Mouse (Mus musculus): ENCODE data around the gene Prkaca.

The Prkaca gene

GRCm38 (mm10) chr8:83972150-83973120 is at the start of gene Prkaca:
Prkaca (plus strand) TSS chr8:83972993.
- peak; percentile 85 for DNase-seq (ENCODE audit: extremely low spot score, low read depth, low spot score)

DNA sequence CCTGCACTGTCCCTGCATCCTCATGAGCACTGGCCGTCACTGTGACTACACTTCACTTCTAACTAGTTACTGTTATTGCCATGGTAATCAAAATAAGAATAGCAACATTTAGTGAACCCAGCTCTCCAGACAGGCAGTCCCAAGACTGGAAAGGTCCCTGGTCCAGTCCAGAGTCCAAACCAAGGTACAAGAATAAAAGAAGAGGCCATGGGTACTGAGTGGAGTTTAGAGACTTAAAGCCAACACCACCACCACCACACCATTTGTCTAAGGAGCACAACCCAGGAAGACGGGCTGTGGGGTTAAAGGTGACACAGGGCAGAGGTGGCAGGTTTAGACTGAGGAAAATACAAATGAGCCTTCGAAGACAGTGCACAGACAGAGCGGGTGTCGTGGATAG is 48.2 kb upstream of the Prkaca start:
- no peak for DNase-seq (ENCODE audit: extremely low spot score, low read depth, low spot score)

DNA sequence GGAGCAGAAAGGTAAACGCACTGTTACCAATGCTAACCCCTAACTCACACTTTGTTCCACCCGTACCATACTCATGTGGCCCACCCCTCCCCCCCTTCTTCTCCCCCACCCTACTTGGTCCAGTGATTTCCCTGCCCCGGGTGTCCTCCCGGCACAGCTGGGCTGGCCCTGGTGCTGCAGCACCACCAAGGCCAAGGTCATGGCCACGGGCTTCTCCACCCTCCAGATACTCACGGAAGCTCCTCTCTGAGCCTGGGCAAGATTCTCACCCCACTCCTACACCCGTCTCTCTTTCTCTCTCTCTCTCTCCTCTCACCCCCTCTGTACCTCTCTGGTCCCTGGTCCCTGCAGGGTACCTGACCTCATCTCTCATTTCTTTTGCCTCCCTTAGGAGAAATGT is 46.5 kb upstream of the Prkaca start:
- no peak for DNase-seq (ENCODE audit: extremely low spot score, low read depth, low spot score)

GRCm38 (mm10) chr8:83934222-83934621 is 38.6 kb upstream of the Prkaca start:
- no peak for DNase-seq (ENCODE audit: extremely low spot score, low read depth, low spot score)

DNA sequence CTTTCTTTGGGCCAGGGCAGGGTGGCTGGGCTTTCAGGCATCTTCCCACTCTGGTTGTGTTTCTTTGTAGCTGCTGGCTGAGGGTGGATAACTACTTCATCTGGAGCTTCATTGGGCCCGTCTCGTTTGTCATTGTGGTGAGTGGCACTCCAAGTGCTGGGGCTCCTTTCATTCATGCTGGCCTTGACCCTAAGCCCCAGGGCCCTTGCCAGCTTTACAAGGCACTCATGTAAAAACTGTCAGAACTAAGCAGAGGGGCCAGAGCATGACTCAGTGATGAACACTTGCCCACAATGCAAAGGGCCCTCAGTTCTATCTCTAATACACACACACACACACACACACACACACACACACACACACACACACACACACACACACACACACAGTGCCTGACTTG is 37.8 kb upstream of the Prkaca start:
- no peak for DNase-seq (ENCODE audit: extremely low spot score, low read depth, low spot score)

DNA sequence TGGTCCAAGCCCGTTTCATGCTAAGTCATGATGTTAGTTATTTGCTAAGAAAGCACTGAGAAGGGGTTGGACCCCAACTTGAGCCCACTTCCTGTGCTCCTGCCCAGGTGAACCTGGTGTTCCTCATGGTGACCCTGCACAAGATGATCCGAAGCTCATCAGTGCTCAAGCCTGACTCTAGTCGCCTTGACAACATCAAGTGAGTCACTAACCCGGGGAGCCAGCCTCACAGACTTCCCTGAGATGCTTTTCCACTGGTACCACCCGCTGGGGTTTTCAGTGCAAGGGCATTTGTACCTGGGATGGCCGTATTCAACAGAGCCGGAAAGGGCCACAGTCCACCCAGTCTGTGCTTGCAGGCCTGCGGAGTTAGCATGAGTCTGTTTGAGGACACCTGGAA is 37.4 kb upstream of the Prkaca start:
- DNase-seq (ENCODE audit: extremely low spot score, low read depth, low spot score), result no peak

- no peak for DNase-seq (ENCODE audit: extremely low spot score, low read depth, low spot score)
Measured at GRCm38 (mm10) chr8:83937645-83938044, 35.1 kb upstream of the Prkaca start.

GRCm38 (mm10) chr8:83938330-83938729 is 34.5 kb upstream of the Prkaca start:
- DNase-seq (ENCODE audit: extremely low spot score, low read depth, low spot score), result no peak

DNA sequence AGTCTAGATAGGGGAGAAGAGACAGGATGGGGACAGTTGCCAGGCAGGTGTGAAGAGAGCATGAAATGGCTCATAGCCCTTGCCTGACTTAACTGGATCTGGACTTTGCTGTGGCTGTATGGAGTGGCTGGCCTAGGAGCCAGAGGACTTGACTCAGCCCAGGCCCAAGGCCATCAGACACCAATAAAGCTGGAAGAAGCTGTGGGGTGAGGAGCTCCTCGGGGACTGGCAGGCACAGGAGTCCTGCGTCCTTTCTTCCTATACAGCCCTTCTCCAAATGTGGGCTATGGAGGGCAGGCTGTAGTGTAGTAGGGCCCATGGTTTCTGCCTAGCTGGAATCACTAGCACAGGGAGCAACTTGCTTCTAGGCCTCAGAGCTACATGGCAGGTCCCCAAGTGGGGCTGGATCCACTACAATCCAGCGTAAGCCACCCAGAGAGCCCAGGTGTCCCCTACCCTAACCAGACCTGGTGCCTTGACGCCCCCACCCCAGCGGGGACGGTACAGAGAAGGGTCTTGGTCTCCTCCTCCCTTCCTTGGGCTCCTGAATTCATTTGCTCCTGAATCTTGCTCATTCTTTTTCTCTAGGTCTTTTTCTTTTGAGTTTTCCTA is 31.6 kb upstream of the Prkaca start:
- no peak for DNase-seq (ENCODE audit: extremely low spot score, low read depth, low spot score)

GRCm38 (mm10) chr8:83942446-83942845 is 30.3 kb upstream of the Prkaca start:
- no peak for DNase-seq (ENCODE audit: extremely low spot score, low read depth, low spot score)

DNA sequence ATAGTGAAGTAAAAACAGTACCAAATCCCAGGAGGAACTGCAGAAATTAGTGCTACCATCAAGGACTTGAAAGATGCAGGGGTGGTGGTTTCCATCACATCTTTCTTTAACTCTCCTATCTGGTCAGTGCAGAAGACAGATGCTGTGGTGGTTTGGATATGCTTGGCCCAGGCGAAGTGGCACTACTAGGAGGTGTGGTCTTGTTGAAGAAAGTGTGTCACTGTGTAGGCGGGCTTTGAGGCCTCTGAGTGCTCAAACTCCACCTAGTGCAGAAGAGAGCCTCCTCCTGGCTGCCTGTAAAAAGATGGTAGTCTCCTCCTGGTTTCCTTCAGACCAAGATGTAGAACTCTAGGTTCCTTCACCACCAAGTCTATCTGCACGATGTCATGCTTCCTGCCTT is 27.3 kb upstream of the Prkaca start:
- no peak for DNase-seq (ENCODE audit: extremely low spot score, low read depth, low spot score)

- peak; percentile 20 for DNase-seq (ENCODE audit: extremely low spot score, low read depth, low spot score)
Measured at GRCm38 (mm10) chr8:83954749-83955105, 18.1 kb upstream of the Prkaca start.

DNA sequence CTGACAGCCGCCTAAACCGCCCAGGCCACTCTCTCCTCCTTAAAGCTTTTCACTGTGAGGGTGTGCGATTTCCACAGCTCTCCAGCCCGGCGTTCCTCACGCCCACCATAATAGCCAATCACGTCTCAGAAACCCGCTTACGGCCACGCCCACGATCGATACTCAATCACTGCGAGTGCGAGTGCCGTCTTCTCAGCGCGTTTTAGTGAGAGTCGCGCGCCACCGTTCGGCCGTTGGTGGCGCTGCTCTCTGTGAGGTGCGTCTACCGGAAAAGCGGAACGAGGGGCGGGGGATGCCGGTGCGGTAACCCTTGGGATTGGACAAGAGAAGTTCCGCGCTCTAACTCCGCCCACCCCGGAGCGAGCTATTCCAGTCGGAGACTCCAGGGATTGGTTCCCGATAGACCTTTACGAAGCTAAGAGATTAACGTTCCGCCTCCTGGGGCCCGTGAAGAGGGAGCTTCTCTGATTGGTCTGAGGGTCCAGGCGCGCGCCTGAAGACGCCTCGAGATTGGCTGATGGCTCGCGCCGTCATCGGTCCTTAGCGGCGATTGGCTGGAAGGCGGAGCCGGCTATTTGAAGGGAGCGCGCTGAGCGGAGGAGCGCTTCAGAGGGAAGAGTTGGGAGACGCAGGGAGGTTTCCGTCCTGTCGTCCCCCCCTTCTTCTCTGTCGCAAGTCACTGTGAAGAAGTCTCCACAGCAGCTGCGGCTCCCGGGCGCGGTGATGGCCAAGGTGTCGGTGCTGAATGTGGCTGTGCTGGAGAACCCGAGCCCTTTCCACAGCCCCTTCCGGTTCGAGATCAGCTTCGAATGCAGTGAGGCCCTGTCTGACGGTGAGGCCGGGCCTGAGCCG is 17.5 kb upstream of the Prkaca start, which contains the start of the genes Gm10644 and Asf1b:
Gene Gm10644, minus strand, starts transcription at position 100 of the 852 bp plus-strand sequence.
Gene Asf1b, plus strand, starts transcription at position 402 of the 852 bp plus-strand sequence.
- peak; percentile 98 for DNase-seq (ENCODE audit: extremely low spot score, low read depth, low spot score)

DNA sequence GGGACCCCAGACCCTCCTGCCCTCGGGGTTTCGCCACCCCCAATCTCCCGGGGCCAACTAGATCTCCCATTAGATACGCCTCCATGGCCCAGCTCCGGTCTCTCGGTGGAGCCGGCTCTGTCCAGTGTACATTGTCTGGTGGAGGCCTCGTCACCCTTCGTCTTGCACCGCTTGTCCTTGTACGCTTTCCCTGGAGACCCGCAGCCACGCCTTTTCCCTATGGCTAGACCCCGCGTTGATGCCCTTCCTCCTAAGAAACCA is 16.9 kb upstream of the Prkaca start:
- DNase-seq (ENCODE audit: extremely low spot score, low read depth, low spot score), result no peak

DNA sequence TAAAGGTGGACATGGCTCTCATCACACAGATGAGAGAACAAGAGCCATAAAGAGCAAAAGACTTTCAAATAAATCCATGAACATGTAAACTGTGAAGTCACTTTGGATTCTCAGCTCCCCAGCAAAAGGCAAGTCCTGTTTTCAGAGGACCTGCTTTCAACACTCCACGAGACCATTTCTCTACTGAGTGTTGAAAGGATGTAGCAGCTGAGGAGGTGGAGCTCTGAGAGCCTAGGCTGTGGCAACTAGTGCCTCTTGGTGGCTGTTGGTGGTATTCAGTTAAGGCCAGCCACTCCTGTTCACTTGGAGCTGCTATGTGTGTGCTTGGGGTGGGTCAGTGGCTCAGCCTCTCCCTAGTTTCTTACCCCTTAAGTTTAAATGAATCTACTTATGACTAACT is 16.0 kb upstream of the Prkaca start:
- no peak for DNase-seq (ENCODE audit: extremely low spot score, low read depth, low spot score)

GRCm38 (mm10) chr8:83964015-83964765 is 8.6 kb upstream of the Prkaca start:
- DNase-seq (ENCODE audit: extremely low spot score, low read depth, low spot score), result no peak

DNA sequence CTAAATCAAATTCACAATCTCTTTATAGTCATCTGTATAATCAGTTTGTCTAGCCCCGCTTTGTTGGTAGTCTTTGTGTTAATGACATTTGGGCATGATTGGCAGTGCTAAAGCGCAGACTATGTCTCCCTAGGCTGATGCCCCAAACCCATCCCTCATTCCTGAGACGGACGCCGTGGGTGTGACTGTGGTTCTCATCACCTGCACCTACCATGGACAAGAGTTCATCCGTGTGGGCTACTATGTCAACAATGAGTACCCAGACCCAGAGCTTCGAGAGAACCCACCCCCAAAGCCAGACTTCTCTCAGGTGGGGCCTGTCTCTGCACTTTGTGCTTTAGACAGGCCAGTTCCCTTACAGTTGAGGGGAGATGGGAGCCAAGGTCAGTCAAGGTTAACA is 5.1 kb upstream of the Prkaca start:
- DNase-seq (ENCODE audit: extremely low spot score, low read depth, low spot score), result no peak

- no peak for DNase-seq (ENCODE audit: extremely low spot score, low read depth, low spot score)
Measured at GRCm38 (mm10) chr8:83971121-83971520, 1.7 kb upstream of the Prkaca start.

DNA sequence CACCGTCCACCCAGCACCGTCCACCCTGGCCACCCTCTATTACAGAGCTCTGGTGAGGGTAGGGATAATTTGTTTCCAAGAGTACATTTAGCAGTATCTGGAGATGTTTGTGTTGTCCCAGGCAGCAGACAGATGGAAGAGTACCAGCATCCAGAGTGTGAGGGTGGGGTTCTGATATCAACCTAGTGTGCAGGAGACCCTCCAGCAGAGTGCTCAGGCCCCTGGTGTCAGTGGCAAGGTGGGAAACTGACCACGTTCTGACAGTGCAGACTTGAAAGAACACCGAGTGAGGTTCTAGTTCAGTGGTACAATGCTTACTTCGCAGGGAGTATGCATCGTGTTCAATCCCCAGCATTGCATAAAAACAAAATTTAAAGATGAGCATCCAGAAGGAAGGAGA is 1.1 kb upstream of the Prkaca start:
- no peak for DNase-seq (ENCODE audit: extremely low spot score, low read depth, low spot score)

- DNase-seq (ENCODE audit: extremely low spot score, low read depth, low spot score), result no peak
Measured at GRCm38 (mm10) chr8:83973161-83974031, 603 bp downstream of the Prkaca start.
